Mouse (Mus musculus) erythroid progenitor cell, adult 5-6 weeks (primary cell): ENCODE results near the gene Ets1. TPM values are rescaled to one million over a fixed set of nuclear protein-coding genes. Genes with fewer than 3 reads are reported as not detected.

Experiments used
- ATAC-seq: replicated peaks from 2 replicates; pipeline ENCODE4 v1.8.0; 2016; ENCODE audit warnings: moderate number of reproducible peaks, mild to moderate bottlenecking, moderate TSS enrichment, inconsistent platforms; ENCODE audit not compliant: poor library complexity, low FRiP score, severe bottlenecking
- total RNA-seq, 2 experiments: library from RNA; stranded (forward) in 1 of 2; stranded (reverse) in 1 of 2; fragments of 150-400 nt in 1 of 2; fragments of 186-747, 209-891 nt in 1 of 2; gene quantifications; 2 replicates each; pipeline versions ENCODE4 v1.2.3 to v1.2.4; 2015 to 2017; ENCODE audit warnings: low replicate concordance in 2 of 2

Gene Ets1
- total RNA-seq, 2 experiments from 2014 or later: 22.3 to 23.1 TPM

DNA sequence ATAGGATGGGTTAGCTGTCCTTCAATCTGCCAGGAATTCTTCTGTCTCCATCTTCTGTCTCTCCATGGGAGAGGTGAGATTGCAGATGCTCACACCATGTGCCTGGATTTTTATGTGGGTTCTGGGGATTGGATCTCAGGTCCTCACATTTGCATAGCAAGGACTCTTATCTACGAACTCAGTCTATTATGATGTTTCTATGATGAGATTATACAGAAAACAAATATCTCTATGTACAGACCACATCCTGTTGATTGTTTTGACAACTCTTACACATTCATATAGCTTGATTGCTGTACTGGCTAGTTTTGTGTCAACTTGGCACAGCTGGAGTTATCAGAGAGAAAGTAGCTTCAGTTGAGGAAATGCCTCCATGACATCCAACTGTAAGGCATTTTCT lies 162.2 kb downstream of the Ets1 start:
- no peak for ATAC-seq

DNA sequence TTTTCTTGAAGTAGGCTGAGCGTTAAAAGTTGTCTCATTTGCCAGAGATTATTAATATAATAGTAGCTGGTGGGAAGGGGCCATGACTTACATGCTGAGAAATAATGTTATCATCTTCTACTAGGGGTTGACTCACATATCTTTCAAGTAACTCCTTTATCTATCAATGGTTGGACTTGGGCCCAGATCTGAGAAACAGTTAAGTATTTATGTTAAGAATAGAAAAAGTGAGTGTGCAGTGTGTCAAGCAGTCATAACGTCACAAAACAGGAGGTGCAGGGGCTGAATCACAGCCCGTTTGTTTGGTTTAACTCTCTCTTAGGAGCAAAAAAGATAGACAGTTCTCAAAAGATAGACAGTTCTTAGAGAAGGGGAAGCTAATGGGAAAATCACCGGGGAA lies 170.1 kb downstream of the Ets1 start:
- no peak for ATAC-seq

Other genes starting within 250 kb of the Ets1 start
- 26.7 and 27.2 TPM in 2 replicates for gene Fli1, start 93.4 kb upstream of the Ets1 start, total RNA-seq (2015; ENCODE audit: low replicate concordance)
- 13.4 and 16.0 TPM in 2 replicates for gene Fli1, start 93.4 kb upstream of the Ets1 start, total RNA-seq (2017; ENCODE audit: low replicate concordance)